Mouse (Mus musculus): ENCODE data around the gene Vsig10. TPM values are rescaled to one million over a fixed set of nuclear protein-coding genes. Genes with fewer than 3 reads are reported as not detected.
"Not testable (repeated sequence)": the region's sequence is repeated elsewhere in the genome, so short reads cannot be mapped to it uniquely, and the experiment has no call there.

Gene Vsig10
- polyA plus RNA-seq, 1 experiment = not detected

- 89% methylated on average over 6 of the region's 6 CpGs for WGBS
- no peak for TF ChIP-seq CTCF (IDR thresholded peaks at IDR 0.05; ENCODE audit: insufficient read depth, low read depth, low read length)
- Histone ChIP-seq H3K4me3 (ENCODE audit: insufficient read depth, low read depth, low read length) (no peak overlapping the region), H3K27ac (ENCODE audit: insufficient read depth, low read depth, low read length) (no peak overlapping the region), H3K4me1 (ENCODE audit: control insufficient read depth, insufficient read depth, low read length) (0 out of 2 replicates have a peak, but pooled peaks cover 3% of the 10 kb centered on the region)
Measured at GRCm38 (mm10) chr5:117341896-117342295, 23.0 kb downstream of the Vsig10 start.

- not testable (repeated sequence) for H3K4me3 ChIP-seq (ENCODE audit: insufficient read depth, low read depth, low read length); H3K4me1 ChIP-seq (ENCODE audit: control insufficient read depth, insufficient read depth, low read length); H3K27ac ChIP-seq (ENCODE audit: insufficient read depth, low read depth, low read length)
- 77% methylated on average over 5 of the region's 5 CpGs for WGBS
Measured at GRCm38 (mm10) chr5:117344496-117344895, 25.6 kb downstream of the Vsig10 start.

GRCm38 (mm10) chr5:117345432-117345976 is 26.6 kb downstream of the Vsig10 start:
- H3K27ac ChIP-seq (ENCODE audit: insufficient read depth, low read depth, low read length) = no peak overlapping the region
- no peak for TF ChIP-seq CTCF (IDR thresholded peaks at IDR 0.05; ENCODE audit: insufficient read depth, low read depth, low read length)
- no peak for TF ChIP-seq POLR2A (IDR thresholded peaks at IDR 0.05; ENCODE audit: insufficient read depth, low read depth, low read length)
- no peak overlapping the region for H3K4me3 ChIP-seq (ENCODE audit: insufficient read depth, low read depth, low read length)
- 86% methylated on average over 5 of the region's 5 CpGs for WGBS
- H3K4me1 ChIP-seq (ENCODE audit: control insufficient read depth, insufficient read depth, low read length) = 0 out of 2 replicates have a peak, but pooled peaks cover 6% of the 10 kb centered on the region

- Histone ChIP-seq H3K27ac (ENCODE audit: insufficient read depth, low read depth, low read length) (no peak overlapping the region), H3K4me3 (ENCODE audit: insufficient read depth, low read depth, low read length) (no peak overlapping the region), H3K4me1 (ENCODE audit: control insufficient read depth, insufficient read depth, low read length) (0 out of 2 replicates have a peak, but pooled peaks cover 6% of the 10 kb centered on the region)
- TF ChIP-seq CTCF (IDR thresholded peaks at IDR 0.05; ENCODE audit: insufficient read depth, low read depth, low read length) = no peak
- TF ChIP-seq POLR2A (IDR thresholded peaks at IDR 0.05; ENCODE audit: insufficient read depth, low read depth, low read length) = no peak
- WGBS = 77% methylated on average over 3 of the region's 3 CpGs
Measured at GRCm38 (mm10) chr5:117346281-117346680, 27.4 kb downstream of the Vsig10 start.

GRCm38 (mm10) chr5:117347011-117347410 is 28.1 kb downstream of the Vsig10 start:
- Histone ChIP-seq H3K27ac (ENCODE audit: insufficient read depth, low read depth, low read length) (no peak overlapping the region), H3K4me1 (ENCODE audit: control insufficient read depth, insufficient read depth, low read length) (0 out of 2 replicates have a peak, but pooled peaks cover 6% of the 10 kb centered on the region)
- 89% methylated on average over 5 of the region's 5 CpGs for WGBS

GRCm38 (mm10) chr5:117347838-117348237 is 29.0 kb downstream of the Vsig10 start:
- Histone ChIP-seq H3K4me1 (ENCODE audit: control insufficient read depth, insufficient read depth, low read length) (0 out of 2 replicates have a peak, but pooled peaks cover 6% of the 10 kb centered on the region), H3K4me3 (ENCODE audit: insufficient read depth, low read depth, low read length) (no peak overlapping the region), H3K27ac (ENCODE audit: insufficient read depth, low read depth, low read length) (no peak overlapping the region)
- no peak for TF ChIP-seq CTCF (IDR thresholded peaks at IDR 0.05; ENCODE audit: insufficient read depth, low read depth, low read length)
- TF ChIP-seq POLR2A (IDR thresholded peaks at IDR 0.05; ENCODE audit: insufficient read depth, low read depth, low read length) = no peak
- WGBS = 97% methylated on average over 2 of the region's 2 CpGs

More at GRCm38 (mm10) chr5:117347011-117347410, 28.1 kb downstream of the Vsig10 start:
- TF ChIP-seq POLR2A (IDR thresholded peaks at IDR 0.05; ENCODE audit: insufficient read depth, low read depth, low read length) (no peak), CTCF (IDR thresholded peaks at IDR 0.05; ENCODE audit: insufficient read depth, low read depth, low read length) (no peak)
- no peak overlapping the region for H3K4me3 ChIP-seq (ENCODE audit: insufficient read depth, low read depth, low read length)

- Histone ChIP-seq H3K4me3 (ENCODE audit: insufficient read depth, low read depth, low read length) (no peak overlapping the region), H3K4me1 (ENCODE audit: control insufficient read depth, insufficient read depth, low read length) (0 out of 2 replicates have a peak, but pooled peaks cover 6% of the 10 kb centered on the region), H3K27ac (ENCODE audit: insufficient read depth, low read depth, low read length) (no peak overlapping the region)
- TF ChIP-seq POLR2A (IDR thresholded peaks at IDR 0.05; ENCODE audit: insufficient read depth, low read depth, low read length) (no peak), CTCF (IDR thresholded peaks at IDR 0.05; ENCODE audit: insufficient read depth, low read depth, low read length) (no peak)
- 38% methylated on average over 19 of the region's 19 CpGs for WGBS
Measured at GRCm38 (mm10) chr5:117348279-117348678, 29.4 kb downstream of the Vsig10 start.

- no peak overlapping the region for H3K27ac ChIP-seq (ENCODE audit: insufficient read depth, low read depth, low read length)
- no peak for TF ChIP-seq CTCF (IDR thresholded peaks at IDR 0.05; ENCODE audit: insufficient read depth, low read depth, low read length)
- no peak for TF ChIP-seq POLR2A (IDR thresholded peaks at IDR 0.05; ENCODE audit: insufficient read depth, low read depth, low read length)
- H3K4me1 ChIP-seq (ENCODE audit: control insufficient read depth, insufficient read depth, low read length) = peaks cover 5% of the 10 kb centered on the region
- H3K4me3 ChIP-seq (ENCODE audit: insufficient read depth, low read depth, low read length) = no peak overlapping the region
- WGBS = 79% methylated on average over 8 of the region's 8 CpGs
Measured at GRCm38 (mm10) chr5:117354121-117354520, 35.2 kb downstream of the Vsig10 start.

- 43% methylated on average over 14 of the region's 14 CpGs for WGBS
- peaks cover 12% of the 10 kb centered on the region for H3K4me1 ChIP-seq (ENCODE audit: control insufficient read depth, insufficient read depth, low read length)
- no peak overlapping the region for H3K4me3 ChIP-seq (ENCODE audit: insufficient read depth, low read depth, low read length)
- TF ChIP-seq POLR2A (IDR thresholded peaks at IDR 0.05; ENCODE audit: insufficient read depth, low read depth, low read length) (no peak), CTCF (IDR thresholded peaks at IDR 0.05; ENCODE audit: insufficient read depth, low read depth, low read length) (no peak)
- peak overlapping the region; percentile 83 for H3K27ac ChIP-seq (ENCODE audit: insufficient read depth, low read depth, low read length)
Measured at GRCm38 (mm10) chr5:117355648-117356303, 36.9 kb downstream of the Vsig10 start.

All from olfactory bulb, adult 2 months (tissue).